Mouse (Mus musculus) neural tube, embryonic 15.5 days (tissue): ENCODE measurements around the gene Apom. TPM values are rescaled to one million over a fixed set of nuclear protein-coding genes. Genes with fewer than 3 reads are reported as not detected.

Source experiments
- ATAC-seq: fragments of 200-750 bp; cut with Nextera tagmentation; 2 replicates; pipeline ENCODE4 v1.8.0; 2017; ENCODE audit warnings: mild to moderate bottlenecking, moderate TSS enrichment, moderate library complexity; ENCODE audit not compliant: low FRiP score
- H3K27ac ChIP-seq: fragments of 300-500 bp; sonication (generic); replicated peaks from 2 replicates; pipeline ENCODE4 v1.5.1; 2015; ENCODE audit warnings: mild to moderate bottlenecking, inconsistent platforms
- H3K27me3 ChIP-seq: fragments of 300-500 bp; sonication (generic); replicated peaks from 2 replicates; pipeline ENCODE4 v1.6.1; 2015; ENCODE audit warnings: inconsistent platforms
- H3K36me3 ChIP-seq: fragments of 300-500 bp; sonication (generic); 2 replicates; pipeline ENCODE4 v1.6.1; 2015; ENCODE audit warnings: inconsistent platforms
- H3K4me1 ChIP-seq: fragments of 300-500 bp; sonication (generic); 2 replicates; pipeline ENCODE4 v1.6.1; 2015; ENCODE audit warnings: inconsistent platforms
- H3K4me2 ChIP-seq: fragments of 300-500 bp; sonication (generic); 2 replicates; pipeline ENCODE4 v1.6.1; 2015; ENCODE audit warnings: inconsistent platforms, mild to moderate bottlenecking, moderate library complexity
- H3K4me3 ChIP-seq: fragments of 300-500 bp; sonication (generic); replicated peaks from 2 replicates; pipeline ENCODE4 v1.5.1; 2015; ENCODE audit warnings: mild to moderate bottlenecking, inconsistent platforms
- H3K9ac ChIP-seq: fragments of 300-500 bp; sonication (generic); replicated peaks from 2 replicates; pipeline ENCODE4 v1.6.1; 2015; ENCODE audit warnings: mild to moderate bottlenecking, inconsistent platforms
- H3K9me3 ChIP-seq: fragments of 300-500 bp; sonication (generic); replicated peaks from 2 replicates; pipeline ENCODE4 v1.6.1; 2016; ENCODE audit warnings: inconsistent platforms
- WGBS: fragments of 180-500 bp; shearing (Covaris S2); methylation state at CpG from one replicate; pipeline ENCODE4 v1.1.7; 2015; ENCODE audit warnings: mixed read lengths; 5-methylcytosine and 5-hydroxymethylcytosine counted together
- polyA plus RNA-seq: library from polyadenylated mRNA; unstranded; fragments of >200 nt; fragmentation: Nextera tagmentation; extraction: Ambion mirVana; gene quantifications from 2 replicates; pipeline ENCODE4 v1.2.1, GENCODE M21; 2015

Gene Apom
- polyA plus RNA-seq, result 0.20 and 0.84 TPM in 2 replicates

DNA sequence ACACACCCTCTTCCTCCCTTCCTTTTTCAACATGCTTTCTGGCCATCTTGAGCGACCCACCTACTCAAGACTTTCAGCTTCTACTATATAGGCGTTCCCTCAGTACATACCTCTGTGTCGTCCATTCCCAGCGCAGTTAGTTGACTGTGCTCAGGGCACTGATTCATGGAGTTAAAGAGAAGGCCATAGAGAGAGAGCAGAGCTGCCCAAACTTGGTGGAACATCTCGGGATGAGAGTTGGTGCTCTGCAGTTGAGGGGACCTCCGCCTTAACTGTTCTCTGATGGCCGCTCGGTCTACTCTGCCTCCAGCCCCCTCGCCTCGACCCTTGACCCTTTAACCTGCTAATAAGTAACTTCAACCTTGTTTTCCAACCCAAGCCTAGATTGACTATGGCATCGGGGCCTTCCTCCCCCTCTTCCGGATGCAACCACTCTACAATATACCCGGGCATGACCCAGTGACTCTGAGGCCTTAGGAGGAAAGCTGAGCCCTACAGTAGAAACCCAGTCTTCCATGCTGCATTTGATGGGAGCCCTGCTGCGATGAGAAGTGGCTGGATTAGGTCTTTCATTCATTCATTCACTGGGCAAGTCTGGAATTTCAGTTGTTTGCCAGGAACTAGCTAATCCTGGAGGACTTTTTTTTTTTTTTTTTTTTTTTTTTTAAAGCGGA is at the start of gene Apom:
TSS of gene Apom (minus strand) at position 551 of the 674 bp plus-strand sequence.
- Histone ChIP-seq H3K27me3 (no peaks in the 10 kb centered on the region), H3K4me2 (no peak within 1 kb of the TSS), H3K36me3 (peaks cover 2% of the 10 kb centered on the region; the same call in 1 of the 2 replicates), H3K27ac (no peak within 1 kb of the TSS), H3K4me1 (peaks cover 36% of the 10 kb centered on the region), H3K9ac (no peak within 1 kb of the TSS), H3K9me3 (no peaks in the 10 kb centered on the region), H3K4me3 (no peak within 1 kb of the TSS)
- no peak for ATAC-seq
- 85% methylated on average over 15 of the region's 15 CpGs for WGBS

GRCm38 (mm10) chr17:35180093-35180492 is 48.2 kb upstream of the Apom start:
- ATAC-seq, result no peak
- H3K4me1 ChIP-seq, result no peaks in the 10 kb centered on the region
- WGBS, result 84% methylated on average over 5 of the region's 5 CpGs

DNA sequence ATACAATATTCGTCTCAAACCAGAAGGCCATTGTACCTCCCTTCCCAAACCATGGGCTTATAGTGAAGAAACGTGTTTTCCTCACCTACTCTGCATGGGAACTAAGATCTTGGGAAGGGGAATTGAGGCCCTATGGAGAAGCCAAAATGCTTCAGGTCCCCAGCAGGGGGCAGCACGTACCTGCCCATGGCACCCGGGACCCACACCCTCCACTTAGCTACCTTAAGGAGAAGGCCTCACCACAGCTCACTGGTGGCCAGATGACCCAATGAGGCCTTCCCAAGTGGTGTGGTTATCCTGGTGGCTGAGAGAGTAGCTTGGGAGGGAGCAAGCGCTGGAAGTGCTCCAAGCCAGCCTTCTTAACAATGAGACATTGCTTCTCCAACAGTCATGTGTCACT is 46.7 kb upstream of the Apom start:
- Histone ChIP-seq H3K4me1 (no peaks in the 10 kb centered on the region), H3K4me2 (no peak overlapping the region), H3K27me3 (no peaks in the 10 kb centered on the region), H3K4me3 (no peak overlapping the region), H3K9me3 (no peaks in the 10 kb centered on the region), H3K27ac (no peak overlapping the region), H3K9ac (no peak overlapping the region), H3K36me3 (no peaks in the 10 kb centered on the region)
- WGBS, result 15% methylated on average over 5 of the region's 5 CpGs
- ATAC-seq, result no peak

More at GRCm38 (mm10) chr17:35180093-35180492, 48.2 kb upstream of the Apom start:
- H3K9me3 ChIP-seq, result no peaks in the 10 kb centered on the region
- no peaks in the 10 kb centered on the region for H3K36me3 ChIP-seq
- H3K27ac ChIP-seq, result no peak overlapping the region
- H3K9ac ChIP-seq, result no peak overlapping the region
- no peaks in the 10 kb centered on the region for H3K27me3 ChIP-seq
- H3K4me3 ChIP-seq, result no peak overlapping the region
- H3K4me2 ChIP-seq, result no peak overlapping the region

- no peak for ATAC-seq
- Histone ChIP-seq H3K4me3 (no peak within 1 kb of the TSS), H3K36me3 (no peaks in the 10 kb centered on the region), H3K27me3 (no peaks in the 10 kb centered on the region), H3K9me3 (no peaks in the 10 kb centered on the region), H3K4me1 (no peaks in the 10 kb centered on the region), H3K9ac (no peak within 1 kb of the TSS), H3K27ac (no peak within 1 kb of the TSS), H3K4me2 (no peak within 1 kb of the TSS)
- WGBS, result 51% methylated on average over 2 of the region's 2 CpGs
Observed at GRCm38 (mm10) chr17:35175968-35176367, 44.1 kb upstream of the Apom start, which contains the start of gene Aif1. Gene Aif1, minus strand, starts transcription at chr17:35176068.

- H3K9me3 ChIP-seq, result no peaks in the 10 kb centered on the region
- no peaks in the 10 kb centered on the region for H3K27me3 ChIP-seq
- H3K9ac ChIP-seq, result no peak overlapping the region
- H3K4me3 ChIP-seq, result no peak overlapping the region
- no peak for ATAC-seq
- no peaks in the 10 kb centered on the region for H3K36me3 ChIP-seq
- no peak overlapping the region for H3K4me2 ChIP-seq
- no peaks in the 10 kb centered on the region for H3K4me1 ChIP-seq
- H3K27ac ChIP-seq, result no peak overlapping the region
- WGBS, result 85% methylated on average over 6 of the region's 6 CpGs
Observed at GRCm38 (mm10) chr17:35175382-35175781, 43.5 kb upstream of the Apom start.

- Histone ChIP-seq H3K4me1 (no peaks in the 10 kb centered on the region), H3K4me3 (no peak overlapping the region), H3K27me3 (no peaks in the 10 kb centered on the region), H3K36me3 (no peaks in the 10 kb centered on the region), H3K9me3 (no peaks in the 10 kb centered on the region), H3K4me2 (no peak overlapping the region), H3K9ac (no peak overlapping the region), H3K27ac (no peak overlapping the region)
- no peak for ATAC-seq
- 78% methylated on average over 8 of the region's 8 CpGs for WGBS
Observed at GRCm38 (mm10) chr17:35174201-35174977, 42.5 kb upstream of the Apom start.

GRCm38 (mm10) chr17:35173329-35173728 is 41.5 kb upstream of the Apom start:
- H3K4me1 ChIP-seq, result no peaks in the 10 kb centered on the region
- H3K4me3 ChIP-seq, result no peak overlapping the region
- no peaks in the 10 kb centered on the region for H3K36me3 ChIP-seq
- no peak overlapping the region for H3K27ac ChIP-seq
- H3K9ac ChIP-seq, result no peak overlapping the region
- ATAC-seq, result no peak
- no peak overlapping the region for H3K4me2 ChIP-seq
- H3K9me3 ChIP-seq, result no peaks in the 10 kb centered on the region
- no peaks in the 10 kb centered on the region for H3K27me3 ChIP-seq
- 79% methylated on average over 3 of the region's 3 CpGs for WGBS

GRCm38 (mm10) chr17:35172445-35173234 is 40.8 kb upstream of the Apom start:
- H3K4me3 ChIP-seq, result no peak overlapping the region
- WGBS, result 74% methylated on average over 11 of the region's 11 CpGs
- no peaks in the 10 kb centered on the region for H3K27me3 ChIP-seq
- no peak overlapping the region for H3K27ac ChIP-seq
- no peaks in the 10 kb centered on the region for H3K36me3 ChIP-seq
- no peak for ATAC-seq
- H3K9ac ChIP-seq, result no peak overlapping the region
- no peaks in the 10 kb centered on the region for H3K9me3 ChIP-seq
- no peak overlapping the region for H3K4me2 ChIP-seq
- no peaks in the 10 kb centered on the region; the same call in 1 of the 2 replicates for H3K4me1 ChIP-seq

GRCm38 (mm10) chr17:35168541-35169207 is 36.8 kb upstream of the Apom start:
- H3K4me2 ChIP-seq, result no peak overlapping the region
- no peaks in the 10 kb centered on the region for H3K36me3 ChIP-seq
- peak overlapping the region; percentile 23; the same call in 1 of the 2 replicates for H3K27ac ChIP-seq
- no peak overlapping the region for H3K9ac ChIP-seq
- peaks cover 14% of the 10 kb centered on the region for H3K4me1 ChIP-seq
- no peaks in the 10 kb centered on the region for H3K27me3 ChIP-seq
- no peak for ATAC-seq
- no peak overlapping the region for H3K4me3 ChIP-seq
- WGBS, result 20% methylated on average over 4 of the region's 4 CpGs
- no peaks in the 10 kb centered on the region for H3K9me3 ChIP-seq

DNA sequence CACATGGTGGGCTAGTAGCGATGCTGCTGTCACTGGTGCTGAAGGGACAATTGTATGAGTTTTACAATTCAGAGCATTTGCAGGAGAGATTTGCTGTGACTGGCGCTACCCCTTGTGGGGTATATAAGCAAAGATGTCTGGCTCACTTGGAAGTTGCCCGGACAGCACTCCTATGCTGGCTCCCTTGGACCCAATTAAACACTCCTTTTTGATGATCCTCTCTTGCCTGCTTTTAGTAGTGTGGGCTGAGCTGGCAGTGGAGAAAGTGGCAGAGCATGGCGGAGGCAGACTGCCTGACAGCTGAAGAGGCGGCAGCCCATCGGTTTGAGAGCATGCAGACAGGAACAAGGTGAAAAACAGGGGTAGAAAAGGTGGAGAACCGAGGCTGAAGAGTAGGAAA is 35.9 kb upstream of the Apom start:
- no peaks in the 10 kb centered on the region for H3K36me3 ChIP-seq
- H3K27me3 ChIP-seq, result no peaks in the 10 kb centered on the region
- no peak overlapping the region for H3K4me2 ChIP-seq
- no peak overlapping the region for H3K9ac ChIP-seq
- H3K4me1 ChIP-seq, result peaks cover 23% of the 10 kb centered on the region
- 88% methylated on average over 7 of the region's 7 CpGs for WGBS
- no peak overlapping the region for H3K4me3 ChIP-seq
- no peak for ATAC-seq
- H3K27ac ChIP-seq, result no peak overlapping the region
- no peaks in the 10 kb centered on the region for H3K9me3 ChIP-seq

- Histone ChIP-seq H3K36me3 (peaks cover 7% of the 10 kb centered on the region), H3K9me3 (no peaks in the 10 kb centered on the region), H3K9ac (peak overlapping the region; percentile 36), H3K27ac (peak overlapping the region; percentile 93), H3K4me1 (peaks cover 36% of the 10 kb centered on the region), H3K4me2 (peak overlapping the region; percentile 66), H3K27me3 (no peaks in the 10 kb centered on the region), H3K4me3 (peak overlapping the region; percentile 99)
- 33% methylated on average over 8 of the region's 8 CpGs for WGBS
- ATAC-seq, result no peak
Observed at GRCm38 (mm10) chr17:35166352-35167035, 34.6 kb upstream of the Apom start.
